Mouse (Mus musculus): ENCODE measurements at regions not wholly inside any gene's neighbourhood (a gene's known extent, or its start where the extent isn't known, plus 50 kb on each side); places are given as distances from the start of the nearest gene placed in this dataset.
A peak's percentile ranks its signal among the peaks of the same experiment; 100 is the strongest.

- ATAC-seq (ENCODE audit: low FRiP score, low read depth), result no peak
- no peaks in the 10 kb centered on the region for H3K36me3 ChIP-seq
Observed at GRCm38 (mm10) chr1:35933511-35933910, 134.7 kb upstream of the Hs6st1 start.

GRCm38 (mm10) chr1:35935099-35935651 is 133.0 kb upstream of the Hs6st1 start:
- H3K36me3 ChIP-seq, result no peaks in the 10 kb centered on the region

More at GRCm38 (mm10) chr1:35933511-35933910, 134.7 kb upstream of the Hs6st1 start:
- H3K4me1 ChIP-seq, result no peaks in the 10 kb centered on the region
- no peak overlapping the region for H3K4me2 ChIP-seq (replicated peaks)
- H3K27me3 ChIP-seq, result no peaks in the 10 kb centered on the region
- H3K27ac ChIP-seq (replicated peaks), result no peak overlapping the region
- H3K9ac ChIP-seq (replicated peaks), result no peak overlapping the region
- no peak overlapping the region for H3K4me3 ChIP-seq
- no peaks in the 10 kb centered on the region for H3K9me3 ChIP-seq
- WGBS, result 83% methylated on average over 7 of the region's 7 CpGs

GRCm38 (mm10) chr1:35936362-35937093 is 131.7 kb upstream of the Hs6st1 start:
- no peaks in the 10 kb centered on the region for H3K9me3 ChIP-seq
- H3K27ac ChIP-seq (replicated peaks), result no peak overlapping the region
- no peak overlapping the region for H3K9ac ChIP-seq (replicated peaks)
- no peaks in the 10 kb centered on the region for H3K36me3 ChIP-seq
- no peak overlapping the region for H3K4me3 ChIP-seq
- H3K27me3 ChIP-seq, result no peaks in the 10 kb centered on the region
- H3K4me1 ChIP-seq, result peaks cover 7% of the 10 kb centered on the region
- WGBS, result 80% methylated on average over 5 of the region's 5 CpGs
- no peak for ATAC-seq (ENCODE audit: low FRiP score, low read depth)
- no peak overlapping the region for H3K4me2 ChIP-seq (replicated peaks)

More at GRCm38 (mm10) chr1:35935099-35935651, 133.0 kb upstream of the Hs6st1 start:
- no peak for ATAC-seq (ENCODE audit: low FRiP score, low read depth)
- no peak overlapping the region for H3K4me3 ChIP-seq
- H3K9me3 ChIP-seq, result no peaks in the 10 kb centered on the region
- H3K4me2 ChIP-seq (replicated peaks), result no peak overlapping the region
- H3K27ac ChIP-seq (replicated peaks), result no peak overlapping the region
- no peaks in the 10 kb centered on the region for H3K27me3 ChIP-seq
- 76% methylated on average over 7 of the region's 7 CpGs for WGBS
- H3K4me1 ChIP-seq, result no peaks in the 10 kb centered on the region
- H3K9ac ChIP-seq (replicated peaks), result no peak overlapping the region

GRCm38 (mm10) chr1:35940236-35940635 is 128.0 kb upstream of the Hs6st1 start:
- Histone ChIP-seq H3K27me3 (no peaks in the 10 kb centered on the region), H3K4me2 (replicated peaks) (no peak overlapping the region), H3K27ac (replicated peaks) (no peak overlapping the region), H3K4me1 (peaks cover 37% of the 10 kb centered on the region), H3K9ac (replicated peaks) (no peak overlapping the region), H3K9me3 (no peaks in the 10 kb centered on the region), H3K4me3 (no peak overlapping the region), H3K36me3 (no peaks in the 10 kb centered on the region)
- no peak for ATAC-seq (ENCODE audit: low FRiP score, low read depth)
- 73% methylated on average over 2 of the region's 2 CpGs for WGBS

GRCm38 (mm10) chr1:35941642-35942077 is 126.5 kb upstream of the Hs6st1 start:
- Histone ChIP-seq H3K9me3 (no peaks in the 10 kb centered on the region), H3K4me1 (peaks cover 38% of the 10 kb centered on the region), H3K27me3 (no peaks in the 10 kb centered on the region), H3K4me3 (no peak overlapping the region), H3K27ac (replicated peaks) (peak overlapping the region; percentile 65), H3K9ac (replicated peaks) (no peak overlapping the region), H3K36me3 (no peaks in the 10 kb centered on the region), H3K4me2 (replicated peaks) (peak overlapping the region; percentile 3; the same call in 1 of the 2 replicates)
- WGBS, result 8% methylated on average over 8 of the region's 8 CpGs
- ATAC-seq (ENCODE audit: low FRiP score, low read depth), result peak; percentile 70

GRCm38 (mm10) chr1:35942222-35942621 is 126.0 kb upstream of the Hs6st1 start:
- H3K4me3 ChIP-seq, result no peak overlapping the region
- H3K36me3 ChIP-seq, result no peaks in the 10 kb centered on the region
- peak; percentile 14 for ATAC-seq (ENCODE audit: low FRiP score, low read depth)
- H3K27ac ChIP-seq (replicated peaks), result peak overlapping the region; percentile 65
- no peaks in the 10 kb centered on the region for H3K27me3 ChIP-seq
- no peak overlapping the region for H3K9ac ChIP-seq (replicated peaks)
- H3K9me3 ChIP-seq, result no peaks in the 10 kb centered on the region
- peaks cover 38% of the 10 kb centered on the region for H3K4me1 ChIP-seq
- peak overlapping the region; percentile 3; the same call in 1 of the 2 replicates for H3K4me2 ChIP-seq (replicated peaks)
- 66% methylated on average over 7 of the region's 7 CpGs for WGBS

GRCm38 (mm10) chr1:35943800-35944199 is 124.4 kb upstream of the Hs6st1 start:
- Histone ChIP-seq H3K36me3 (no peaks in the 10 kb centered on the region), H3K27ac (replicated peaks) (peak overlapping the region; percentile 35), H3K27me3 (no peaks in the 10 kb centered on the region), H3K9ac (replicated peaks) (no peak overlapping the region), H3K4me3 (no peak overlapping the region), H3K4me2 (replicated peaks) (no peak overlapping the region), H3K9me3 (no peaks in the 10 kb centered on the region), H3K4me1 (peaks cover 38% of the 10 kb centered on the region)
- 16% methylated on average over 7 of the region's 7 CpGs for WGBS
- ATAC-seq (ENCODE audit: low FRiP score, low read depth), result peak; percentile 34; the same call in 1 of the 2 replicates

GRCm38 (mm10) chr1:35944376-35944775 is 123.8 kb upstream of the Hs6st1 start:
- H3K27ac ChIP-seq (replicated peaks), result peak overlapping the region; percentile 35
- WGBS, result 8% methylated on average over 5 of the region's 5 CpGs

GRCm38 (mm10) chr1:35944849-35945248 is 123.4 kb upstream of the Hs6st1 start:
- Histone ChIP-seq H3K9me3 (no peaks in the 10 kb centered on the region), H3K36me3 (no peaks in the 10 kb centered on the region), H3K4me2 (replicated peaks) (no peak overlapping the region), H3K27ac (replicated peaks) (peak overlapping the region; percentile 35), H3K4me1 (peaks cover 38% of the 10 kb centered on the region), H3K4me3 (no peak overlapping the region), H3K9ac (replicated peaks) (no peak overlapping the region), H3K27me3 (no peaks in the 10 kb centered on the region)
- 58% methylated on average over 8 of the region's 8 CpGs for WGBS
- no peak for ATAC-seq (ENCODE audit: low FRiP score, low read depth)

More at GRCm38 (mm10) chr1:35944376-35944775, 123.8 kb upstream of the Hs6st1 start:
- peak; percentile 48 for ATAC-seq (ENCODE audit: low FRiP score, low read depth)
- Histone ChIP-seq H3K4me2 (replicated peaks) (no peak overlapping the region), H3K27me3 (no peaks in the 10 kb centered on the region), H3K36me3 (no peaks in the 10 kb centered on the region), H3K9ac (replicated peaks) (no peak overlapping the region), H3K9me3 (no peaks in the 10 kb centered on the region), H3K4me3 (no peak overlapping the region), H3K4me1 (peaks cover 38% of the 10 kb centered on the region)

- H3K27me3 ChIP-seq, result no peaks in the 10 kb centered on the region
- no peak overlapping the region for H3K9ac ChIP-seq (replicated peaks)
- no peak for ATAC-seq (ENCODE audit: low FRiP score, low read depth)
- H3K36me3 ChIP-seq, result no peaks in the 10 kb centered on the region
- H3K4me2 ChIP-seq (replicated peaks), result no peak overlapping the region
- peaks cover 38% of the 10 kb centered on the region for H3K4me1 ChIP-seq
- WGBS, result 79% methylated on average over 4 of the region's 4 CpGs
- no peak overlapping the region for H3K27ac ChIP-seq (replicated peaks)
- no peak overlapping the region for H3K4me3 ChIP-seq
- no peaks in the 10 kb centered on the region for H3K9me3 ChIP-seq
Observed at GRCm38 (mm10) chr1:35945596-35945995, 122.6 kb upstream of the Hs6st1 start.

- WGBS, result 79% methylated on average over 5 of the region's 5 CpGs
- H3K27me3 ChIP-seq, result no peaks in the 10 kb centered on the region
- H3K27ac ChIP-seq (replicated peaks), result no peak overlapping the region
- no peak overlapping the region for H3K9ac ChIP-seq (replicated peaks)
- H3K9me3 ChIP-seq, result no peaks in the 10 kb centered on the region
- H3K4me2 ChIP-seq (replicated peaks), result no peak overlapping the region
- no peak overlapping the region for H3K4me3 ChIP-seq
- H3K36me3 ChIP-seq, result no peaks in the 10 kb centered on the region
- peaks cover 20% of the 10 kb centered on the region for H3K4me1 ChIP-seq
- ATAC-seq (ENCODE audit: low FRiP score, low read depth), result no peak
Observed at GRCm38 (mm10) chr1:35948104-35948503, 120.1 kb upstream of the Hs6st1 start.

- H3K27me3 ChIP-seq, result no peaks in the 10 kb centered on the region
- 75% methylated on average over 4 of the region's 4 CpGs for WGBS
- no peak for ATAC-seq (ENCODE audit: low FRiP score, low read depth)
Observed at GRCm38 (mm10) chr1:35951082-35951481, 117.1 kb upstream of the Hs6st1 start.

More at GRCm38 (mm10) chr1:35951082-35951481, 117.1 kb upstream of the Hs6st1 start:
- H3K4me1 ChIP-seq, result no peaks in the 10 kb centered on the region
- no peak overlapping the region for H3K27ac ChIP-seq (replicated peaks)
- no peaks in the 10 kb centered on the region for H3K9me3 ChIP-seq
- H3K4me2 ChIP-seq (replicated peaks), result no peak overlapping the region
- no peaks in the 10 kb centered on the region for H3K36me3 ChIP-seq
- H3K4me3 ChIP-seq, result no peak overlapping the region
- no peak overlapping the region for H3K9ac ChIP-seq (replicated peaks)

Measured in midbrain, embryonic 12.5 days (tissue).